Mouse (Mus musculus) MEL (cell line): ENCODE results near the gene Syn3.

ENCODE experiments used
- CTCF ChIP-seq, 3 experiments: IDR thresholded peaks in 2 of 3; conservative IDR thresholded peaks in 1 of 3; 2 replicates each; pipeline ENCODE4 v1.5.1; 2011 to 2012; ENCODE audit warnings: low read length in 3 of 3, low read depth in 2 of 3, mild to moderate bottlenecking in 2 of 3, improper control_type of control experiment in 1 of 3, inconsistent platforms in 1 of 3, mixed read lengths in 1 of 3, moderate library complexity in 1 of 3; ENCODE audit not compliant: control insufficient read depth in 1 of 3, insufficient read depth in 1 of 3, poor library complexity in 1 of 3, severe bottlenecking in 1 of 3
- POLR2A ChIP-seq, 2 experiments: IDR thresholded peaks; 2 replicates each; pipeline ENCODE4 v1.6.1; 2011 to 2012; ENCODE audit warnings: low read length in 2 of 2, mild to moderate bottlenecking in 2 of 2, control low read depth in 1 of 2, improper control_type of control experiment in 1 of 2, low read depth in 1 of 2, moderate library complexity in 1 of 2; ENCODE audit not compliant: control insufficient read depth in 1 of 2, insufficient read depth in 1 of 2, poor library complexity in 1 of 2

DNA sequence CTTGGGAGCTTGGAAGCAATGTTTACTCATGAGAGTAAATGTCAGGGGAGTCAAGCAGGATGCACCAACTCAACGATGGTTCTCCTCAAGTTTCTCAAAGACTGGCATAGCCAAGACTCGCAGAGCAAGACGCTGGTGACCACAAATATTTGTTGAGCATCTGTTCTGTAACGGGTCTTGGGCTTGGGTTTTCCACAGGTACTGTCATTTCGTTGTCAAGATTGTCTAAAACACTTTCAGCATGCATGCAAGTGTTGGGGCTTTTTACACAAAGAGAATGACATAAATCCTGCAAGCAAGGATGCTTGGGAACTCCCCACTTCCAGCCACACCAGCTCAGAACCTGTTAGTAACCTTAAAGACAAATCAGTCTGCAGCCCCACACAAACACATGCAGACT lies 10.2 kb downstream of the Syn3 start:
- TF ChIP-seq POLR2A (IDR thresholded peaks at IDR 0.05; ENCODE audit: control insufficient read depth in 1 of 2, insufficient read depth in 1 of 2, low read depth in 1 of 2, low read length in 2 of 2, poor library complexity in 1 of 2) = no peak
- TF ChIP-seq CTCF (IDR thresholded peaks at IDR 0.05 in 2 of 3, conservative IDR thresholded peaks at IDR 0.05 in 1 of 3; ENCODE audit: control insufficient read depth in 1 of 3, insufficient read depth in 1 of 3, low read depth in 2 of 3, low read length in 3 of 3, poor library complexity in 1 of 3, severe bottlenecking in 1 of 3) = no peak
